Mouse (Mus musculus): ENCODE measurements around the gene Trpc4ap. TPM values are rescaled to one million over a fixed set of nuclear protein-coding genes. Genes with fewer than 3 reads are reported as not detected.
"Not testable (repeated sequence)": the region's sequence is repeated elsewhere in the genome, so short reads cannot be mapped to it uniquely, and the experiment has no call there.

Trpc4ap gene
- polyA plus RNA-seq, 1 experiment from 2014 or later = 188 TPM

DNA sequence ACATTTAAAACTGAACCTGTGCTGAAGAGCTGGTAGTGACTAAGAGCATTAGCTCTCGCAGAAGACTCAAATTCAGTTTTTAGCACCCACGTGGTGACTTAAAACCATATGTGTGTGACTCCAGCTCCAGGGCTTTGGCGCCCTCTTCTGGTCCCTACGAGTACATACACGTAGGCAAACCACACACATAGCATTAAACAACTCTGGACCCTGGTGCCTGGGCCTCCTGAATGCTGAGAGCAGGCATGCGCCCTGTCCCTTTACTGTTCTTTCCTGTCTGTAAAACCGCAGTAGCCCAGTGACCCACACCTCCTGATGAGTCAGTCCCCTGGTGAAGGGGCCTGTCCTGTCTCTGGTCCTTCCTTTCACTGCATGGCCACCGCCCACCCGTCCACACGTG, 67.5 kb downstream of the Trpc4ap start:
- Histone ChIP-seq H3K27ac (no peak overlapping the region), H3K9ac (no peak overlapping the region), H3K4me1 (peaks cover 14% of the 10 kb centered on the region), H3K36me3 (no peaks in the 10 kb centered on the region), H3K9me3 (no peaks in the 10 kb centered on the region), H3K4me3 (no peak overlapping the region), H3K4me2 (replicated peaks) (no peak overlapping the region), H3K27me3 (replicated peaks) (peaks cover 35% of the 10 kb centered on the region)
- WGBS = 40% methylated on average over 10 of the region's 10 CpGs
- ATAC-seq (ENCODE audit: low FRiP score, low read depth) = no peak

GRCm38 (mm10) chr2:155623996-155624395, 68.2 kb downstream of the Trpc4ap start:
- no peak overlapping the region for H3K27ac ChIP-seq
- H3K9ac ChIP-seq = no peak overlapping the region
- peaks cover 7% of the 10 kb centered on the region for H3K4me1 ChIP-seq
- peaks cover 27% of the 10 kb centered on the region for H3K27me3 ChIP-seq (replicated peaks)
- 87% methylated on average over 6 of the region's 6 CpGs for WGBS
- no peak overlapping the region for H3K4me3 ChIP-seq
- ATAC-seq (ENCODE audit: low FRiP score, low read depth) = no peak
- no peaks in the 10 kb centered on the region for H3K9me3 ChIP-seq
- H3K4me2 ChIP-seq (replicated peaks) = no peak overlapping the region
- no peaks in the 10 kb centered on the region for H3K36me3 ChIP-seq

DNA sequence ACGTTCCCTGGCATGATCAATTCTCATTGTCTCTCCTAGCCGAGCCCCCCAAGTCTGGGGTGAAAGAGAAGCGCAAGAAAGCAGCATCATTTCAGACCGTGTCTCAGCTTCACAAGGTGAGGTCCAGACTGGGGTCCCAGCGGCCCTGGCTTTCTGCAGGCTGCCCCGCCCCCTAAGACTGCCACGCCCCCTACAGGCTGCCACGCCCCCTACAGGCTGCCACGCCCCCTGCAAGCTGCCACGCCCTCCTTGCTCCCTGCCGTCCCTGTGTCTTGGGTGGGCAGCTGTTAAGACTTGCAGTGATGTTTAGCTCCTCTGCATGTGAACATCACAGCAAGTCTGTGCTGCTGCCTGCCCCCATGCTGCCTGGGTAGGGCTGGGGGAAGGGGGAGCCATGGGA, 69.6 kb downstream of the Trpc4ap start:
- H3K27me3 ChIP-seq (replicated peaks) = peaks cover 14% of the 10 kb centered on the region
- H3K27ac ChIP-seq = no peak overlapping the region
- no peak overlapping the region for H3K9ac ChIP-seq
- H3K4me1 ChIP-seq = peaks cover 4% of the 10 kb centered on the region; the same call in 1 of the 2 replicates
- H3K4me3 ChIP-seq = no peak overlapping the region
- no peaks in the 10 kb centered on the region for H3K9me3 ChIP-seq
- ATAC-seq (ENCODE audit: low FRiP score, low read depth) = no peak
- no peaks in the 10 kb centered on the region for H3K36me3 ChIP-seq
- no peak overlapping the region for H3K4me2 ChIP-seq (replicated peaks)
- 25% methylated on average over 11 of the region's 11 CpGs for WGBS

DNA sequence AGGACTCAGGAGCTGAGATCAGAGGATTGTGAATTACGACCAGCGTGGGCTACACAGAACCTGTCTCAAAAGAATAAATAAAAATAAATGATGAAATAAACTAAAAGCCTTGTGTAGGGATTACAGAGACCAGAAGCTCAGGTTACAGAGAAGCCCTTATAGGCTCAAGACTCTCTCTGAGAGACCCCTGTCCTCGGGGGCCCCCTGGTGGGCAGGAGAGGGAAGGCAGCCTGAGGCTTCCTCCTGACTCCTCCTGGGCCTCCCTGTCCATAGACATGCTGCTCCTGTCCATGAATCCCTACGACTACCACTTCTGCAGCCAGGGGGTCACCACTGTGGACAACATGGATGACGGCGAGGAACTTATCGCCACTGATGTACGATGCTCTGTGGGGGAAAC, 72.4 kb downstream of the Trpc4ap start:
- 21% methylated on average over 8 of the region's 8 CpGs for WGBS
- H3K9me3 ChIP-seq = no peaks in the 10 kb centered on the region
- no peaks in the 10 kb centered on the region for H3K4me1 ChIP-seq
- H3K27ac ChIP-seq = no peak overlapping the region
- no peak overlapping the region for H3K9ac ChIP-seq
- no peaks in the 10 kb centered on the region for H3K36me3 ChIP-seq
- H3K4me2 ChIP-seq (replicated peaks) = no peak overlapping the region
- ATAC-seq (ENCODE audit: low FRiP score, low read depth) = peak; percentile 33; the same call in 1 of the 2 replicates
- H3K4me3 ChIP-seq = no peak overlapping the region
- 0 out of 2 replicates have a peak, but pooled peaks cover 6% of the 10 kb centered on the region for H3K27me3 ChIP-seq (replicated peaks)

GRCm38 (mm10) chr2:155616971-155617370, 75.2 kb downstream of the Trpc4ap start:
- no peak for ATAC-seq (ENCODE audit: low FRiP score, low read depth)
- Histone ChIP-seq H3K36me3 (no peaks in the 10 kb centered on the region), H3K9ac (no peak overlapping the region), H3K27ac (no peak overlapping the region), H3K4me3 (no peak overlapping the region), H3K27me3 (replicated peaks) (0 out of 2 replicates have a peak, but pooled peaks cover 8% of the 10 kb centered on the region), H3K9me3 (no peaks in the 10 kb centered on the region), H3K4me1 (peaks cover 7% of the 10 kb centered on the region; the same call in 1 of the 2 replicates), H3K4me2 (replicated peaks) (no peak overlapping the region)
- WGBS = 64% methylated on average over 6 of the region's 6 CpGs

GRCm38 (mm10) chr2:155613953-155614352, 78.2 kb downstream of the Trpc4ap start:
- H3K27ac ChIP-seq = no peak overlapping the region
- 0 out of 2 replicates have a peak, but pooled peaks cover 8% of the 10 kb centered on the region for H3K27me3 ChIP-seq (replicated peaks)

DNA sequence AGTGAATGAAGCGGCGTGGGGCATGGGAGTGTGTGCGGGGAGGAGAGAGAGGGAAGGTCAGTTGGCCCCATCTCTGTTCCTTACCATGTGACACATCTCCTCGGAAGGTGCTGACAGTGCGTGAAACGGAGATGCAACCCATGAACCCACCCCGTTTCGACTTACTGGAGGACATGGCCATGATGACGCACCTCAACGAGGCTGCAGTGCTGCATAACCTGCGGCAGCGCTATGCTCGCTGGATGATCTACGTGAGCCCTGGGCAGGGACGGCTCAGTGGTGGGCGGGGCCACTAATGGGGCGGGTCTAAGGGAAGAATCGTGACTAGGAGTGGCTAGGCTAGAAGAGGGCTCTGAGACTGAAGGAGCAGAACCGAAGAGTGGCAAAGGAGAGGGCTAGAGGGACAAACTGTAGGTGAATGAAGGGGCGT, 78.8 kb downstream of the Trpc4ap start:
- 0 out of 2 replicates have a peak, but pooled peaks cover 8% of the 10 kb centered on the region for H3K27me3 ChIP-seq (replicated peaks)
- H3K9me3 ChIP-seq = no peaks in the 10 kb centered on the region
- no peak overlapping the region for H3K27ac ChIP-seq
- H3K4me1 ChIP-seq = peaks cover 7% of the 10 kb centered on the region; the same call in 1 of the 2 replicates
- no peak overlapping the region for H3K9ac ChIP-seq
- peak overlapping the region; percentile 59 for H3K4me2 ChIP-seq (replicated peaks)
- 4% methylated on average over 20 of the region's 20 CpGs for WGBS
- no peaks in the 10 kb centered on the region for H3K36me3 ChIP-seq
- H3K4me3 ChIP-seq = peak overlapping the region; percentile 20
- ATAC-seq (ENCODE audit: low FRiP score, low read depth) = peak; percentile 70; the same call in 1 of the 2 replicates

More at GRCm38 (mm10) chr2:155613953-155614352, 78.2 kb downstream of the Trpc4ap start:
- H3K36me3 ChIP-seq = no peaks in the 10 kb centered on the region
- H3K4me1 ChIP-seq = peaks cover 7% of the 10 kb centered on the region; the same call in 1 of the 2 replicates
- no peaks in the 10 kb centered on the region for H3K9me3 ChIP-seq
- WGBS = 70% methylated on average over 8 of the region's 8 CpGs
- no peak overlapping the region for H3K4me3 ChIP-seq
- no peak overlapping the region for H3K9ac ChIP-seq
- ATAC-seq (ENCODE audit: low FRiP score, low read depth) = no peak
- peak overlapping the region; percentile 59 for H3K4me2 ChIP-seq (replicated peaks)

- Histone ChIP-seq H3K9me3 (no peaks in the 10 kb centered on the region), H3K4me1 (peaks cover 7% of the 10 kb centered on the region; the same call in 1 of the 2 replicates), H3K27me3 (replicated peaks) (0 out of 2 replicates have a peak, but pooled peaks cover 6% of the 10 kb centered on the region), H3K9ac (no peak overlapping the region), H3K4me3 (no peak overlapping the region), H3K27ac (no peak overlapping the region), H3K36me3 (no peaks in the 10 kb centered on the region), H3K4me2 (replicated peaks) (no peak overlapping the region)
- ATAC-seq (ENCODE audit: low FRiP score, low read depth) = no peak
- WGBS = 87% methylated on average over 9 of the region's 9 CpGs
These were observed 80.2 kb downstream of the Trpc4ap start for GRCm38 (mm10) chr2:155611834-155612550.

- no peaks in the 10 kb centered on the region for H3K36me3 ChIP-seq
- H3K4me1 ChIP-seq = peaks cover 7% of the 10 kb centered on the region; the same call in 1 of the 2 replicates
- H3K9me3 ChIP-seq = no peaks in the 10 kb centered on the region
- H3K27me3 ChIP-seq (replicated peaks) = 0 out of 2 replicates have a peak, but pooled peaks cover 2% of the 10 kb centered on the region
- H3K4me2 ChIP-seq (replicated peaks) = no peak within 1 kb of the TSS
- ATAC-seq (ENCODE audit: low FRiP score, low read depth) = no peak
- WGBS = 30% methylated on average over 4 of the region's 4 CpGs
- H3K4me3 ChIP-seq = no peak within 1 kb of the TSS
- H3K9ac ChIP-seq = no peak within 1 kb of the TSS
- no peak within 1 kb of the TSS for H3K27ac ChIP-seq
These were observed 81.2 kb downstream of the Trpc4ap start, which contains the start of gene Myh7b for GRCm38 (mm10) chr2:155610978-155611377. TSS of gene Myh7b (plus strand) at chr2:155611212.

GRCm38 (mm10) chr2:155606360-155606759, 85.8 kb downstream of the Trpc4ap start:
- Histone ChIP-seq H3K27me3 (replicated peaks) (no peaks in the 10 kb centered on the region), H3K4me3 (no peak overlapping the region)
- no peak for ATAC-seq (ENCODE audit: low FRiP score, low read depth)

DNA sequence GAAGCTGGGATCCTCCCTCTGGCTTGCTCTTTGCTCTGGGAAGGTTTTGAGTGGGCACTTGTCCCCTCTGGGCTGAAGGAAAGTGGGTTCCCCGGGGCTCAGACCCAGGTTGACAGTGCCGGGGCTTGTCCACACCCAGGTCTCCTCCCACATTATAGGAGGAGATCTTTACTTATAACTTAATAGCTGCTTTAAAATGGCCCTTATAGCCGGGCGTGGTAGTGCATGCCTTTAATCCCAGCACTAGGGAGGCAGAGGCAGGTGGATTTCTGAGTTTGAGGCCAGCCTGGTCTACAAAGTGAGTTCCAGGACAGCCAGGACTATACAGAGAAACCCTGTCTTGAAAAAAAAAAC, 87.0 kb downstream of the Trpc4ap start:
- ATAC-seq (ENCODE audit: low FRiP score, low read depth); H3K27ac ChIP-seq; H3K4me1 ChIP-seq; H3K27me3 ChIP-seq (replicated peaks); H3K4me3 ChIP-seq; H3K9ac ChIP-seq; H3K36me3 ChIP-seq; H3K9me3 ChIP-seq; H3K4me2 ChIP-seq (replicated peaks): not testable (repeated sequence)
- WGBS = 84% methylated on average over 4 of the region's 4 CpGs

More at GRCm38 (mm10) chr2:155606360-155606759, 85.8 kb downstream of the Trpc4ap start:
- no peak overlapping the region for H3K9ac ChIP-seq
- no peak overlapping the region for H3K4me2 ChIP-seq (replicated peaks)
- H3K27ac ChIP-seq = no peak overlapping the region
- WGBS = 83% methylated on average over 4 of the region's 4 CpGs
- H3K36me3 ChIP-seq = no peaks in the 10 kb centered on the region
- no peaks in the 10 kb centered on the region for H3K9me3 ChIP-seq
- no peaks in the 10 kb centered on the region for H3K4me1 ChIP-seq

GRCm38 (mm10) chr2:155604560-155605235, 87.5 kb downstream of the Trpc4ap start:
- 59% methylated on average over 10 of the region's 10 CpGs for WGBS
- H3K27ac ChIP-seq = no peak overlapping the region
- H3K36me3 ChIP-seq = no peaks in the 10 kb centered on the region
- no peaks in the 10 kb centered on the region for H3K27me3 ChIP-seq (replicated peaks)
- no peak overlapping the region for H3K4me3 ChIP-seq
- no peak for ATAC-seq (ENCODE audit: low FRiP score, low read depth)
- H3K9ac ChIP-seq = no peak overlapping the region
- H3K4me2 ChIP-seq (replicated peaks) = no peak overlapping the region
- H3K4me1 ChIP-seq = no peaks in the 10 kb centered on the region
- no peaks in the 10 kb centered on the region for H3K9me3 ChIP-seq

Measured in neural tube, embryonic 12.5 days (tissue).